11 mouse cellular contexts compared by ENCODE assay signal in the genomic region with DNA sequence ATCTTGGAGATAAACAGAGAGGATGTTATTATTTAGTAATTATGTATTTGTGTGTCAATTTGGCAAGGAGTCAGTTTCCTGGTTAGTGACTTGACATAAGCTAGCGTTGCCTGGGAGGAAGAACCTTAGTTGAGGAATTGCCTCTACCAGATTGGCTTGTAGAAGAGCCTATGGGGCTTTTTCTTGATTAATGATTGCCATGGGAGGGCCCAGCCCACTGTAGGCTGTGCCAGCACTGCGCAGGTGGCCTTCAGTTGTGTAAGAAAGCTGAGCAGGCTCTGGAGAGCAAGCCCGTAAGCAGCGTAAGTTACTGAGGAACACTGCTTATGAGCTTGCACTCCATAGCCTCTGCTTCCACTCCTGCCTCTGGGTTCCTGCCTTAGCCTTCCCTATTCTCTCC. TPM values are rescaled to one million over a fixed set of nuclear protein-coding genes. Genes with fewer than 3 reads are reported as not detected.
A peak's percentile ranks its signal among the peaks of the same experiment; 100 is the strongest.
DNase-seq lines count a peak whose midpoint lies in the region; ATAC-seq and TF ChIP-seq lines count a peak whose summit lies in the region.
"Had no signal": no experiment of that assay in that cellular context is flagged by ENCODE, and none has a peak within 500 bp of the region (broad histone marks: within the 10 kb centered on the region; RNA-seq: fewer than 3 reads in every experiment).

No protein-coding gene starts in this region.

- H3K9ac ChIP-seq in liver, embryonic 14.5 days (replicated peaks) = no peak overlapping the region

- peak; percentile 48 to 68 for DNase-seq in adrenal gland, postnatal 36 days
- peak; percentile 96 for DNase-seq in kidney, adult 9 months
- DNase-seq in liver, embryonic 14.5 days (ENCODE audit: low read depth in 3 of 3, low spot score in 3 of 3) = no peak
- no peak for DNase-seq in gastrocnemius, postnatal 25 days
- no peak for DNase-seq in left cerebral cortex, postnatal 4 days
- no peak for DNase-seq in cerebellum, postnatal 14 days
- no peak for DNase-seq in left cerebral cortex, postnatal 25 days (ENCODE audit: low spot score in 2 of 2)
- DNase-seq: gastrocnemius, postnatal 36 days; spleen, adult 18-20 months had no signal

- no peak for TF ChIP-seq EP300 in liver, embryonic 14.5 days (IDR thresholded peaks at IDR 0.05; ENCODE audit: low read depth)

- H3K4me1 ChIP-seq in liver, embryonic 14.5 days (replicated peaks; ENCODE audit: control insufficient read depth in 2 of 2, insufficient read depth in 2 of 2, low read length in 1 of 2) = 0 out of 4 replicates have a peak, but pooled peaks cover 0 to 3% of the 10 kb centered on the region in 2 experiments
- peaks cover 16% of the 10 kb centered on the region for H3K4me1 ChIP-seq in small intestine, adult 2 months (ENCODE audit: control insufficient read depth, insufficient read depth, insufficient read length, low read length)

- 59% methylated on average over 4 of the region's 4 CpGs for WGBS in liver, embryonic 14.5 days (ENCODE audit: insufficient replicate concordance)
- 24% methylated on average over 4 of the region's 4 CpGs for WGBS in small intestine, adult 2 months

- H3K4me2 ChIP-seq in liver, embryonic 14.5 days (ENCODE audit: low read depth) = no peak overlapping the region

- no peaks in the 10 kb centered on the region for H3K9me3 ChIP-seq in liver, embryonic 14.5 days (ENCODE audit: control insufficient read depth, low read length)

- no peak overlapping the region for H3K27ac ChIP-seq in liver, embryonic 14.5 days
- peak overlapping the region; percentile 57 for H3K27ac ChIP-seq in small intestine, adult 2 months (ENCODE audit: insufficient read depth, low read depth, low read length)
- H3K27ac ChIP-seq: macrophage had no signal

- ATAC-seq in liver, embryonic 14.5 days (ENCODE audit: insufficient read depth) = peak; percentile 37; the same call in 1 of the 2 replicates

- no peak for TF ChIP-seq CTCF in liver, embryonic 14.5 days (IDR thresholded peaks at IDR 0.05; ENCODE audit: low read depth)
- TF ChIP-seq CTCF in small intestine, adult 2 months (IDR thresholded peaks at IDR 0.05; ENCODE audit: extremely low read depth, insufficient read length, insufficient replicate concordance, low read depth, low read length) = no peak

- TF ChIP-seq POLR2A in small intestine, adult 2 months (IDR thresholded peaks at IDR 0.05; ENCODE audit: low read depth, low read length) = no peak; the same call in 1 of the 2 replicates

- no peaks in the 10 kb centered on the region for H3K27me3 ChIP-seq in liver, embryonic 14.5 days (ENCODE audit: control insufficient read depth, insufficient read depth, low read length)
- H3K27me3 ChIP-seq in small intestine, adult 2 months (ENCODE audit: control insufficient read depth, insufficient read depth, low read length) = no peaks in the 10 kb centered on the region

- no peak overlapping the region for H3K4me3 ChIP-seq in liver, embryonic 14.5 days (ENCODE audit: insufficient read depth in 1 of 2, low read depth in 2 of 2, low read length in 2 of 2)
- H3K4me3 ChIP-seq in small intestine, adult 2 months (ENCODE audit: low read depth, low read length) = no peak overlapping the region

- H3K36me3 ChIP-seq in liver, embryonic 14.5 days (replicated peaks; ENCODE audit: control insufficient read depth, insufficient read depth, low read depth) = no peaks in the 10 kb centered on the region
- no peaks in the 10 kb centered on the region for H3K36me3 ChIP-seq in small intestine, adult 2 months (ENCODE audit: control insufficient read depth, insufficient read depth, low read length)

- intact Hi-C loops in left cerebral cortex, postnatal 4 days (cut with DNase I) = no loop called here
- intact Hi-C loops in left cerebral cortex, postnatal 25 days (cut with DNase I) = no loop called here

RNA-seq across cellular contexts. Expression of a gene that starts 7.3 kb away (rescaled TPM):
- 1 to 10 TPM; 2.8 to 6.6 TPM for total RNA-seq in adrenal gland, postnatal 36 days (2021)
- 0.35 and 0.47 TPM in 2 replicates for polyA plus RNA-seq in liver, embryonic 14.5 days (2012; rRNA removed)
- 0.17 and 0.27 TPM in 2 replicates for polyA plus RNA-seq in liver, embryonic 14.5 days (2014; fragmentation: Nextera tagmentation; extraction: Ambion mirVana)
- polyA plus RNA-seq in small intestine, adult 2 months (2012; rRNA removed) = 2.1 and 2.4 TPM in 2 replicates
- total RNA-seq in gastrocnemius, postnatal 25 days (2021) = under 1 TPM; 0.05 to 0.08 TPM
- 100 to 1,000 TPM; 133 to 143 TPM for total RNA-seq in left cerebral cortex, postnatal 4 days (2021)
- 100 to 1,000 TPM; 148 to 167 TPM for total RNA-seq in left cerebral cortex, postnatal 25 days (2021)
- polyA plus RNA-seq: macrophage had no signal

Comparison
In these comparisons a context has a peak if more than half of its experiments do, and no peak if none do; other contexts are left out.
1. DNase-seq: peak in adrenal gland, postnatal 36 days (2 of 2) and kidney, adult 9 months (single experiment); none in liver, embryonic 14.5 days (0 of 3), gastrocnemius, postnatal 25 days (single experiment), left cerebral cortex, postnatal 4 days (single experiment), cerebellum, postnatal 14 days (0 of 2) and left cerebral cortex, postnatal 25 days (0 of 2).
2. RNA of a gene that starts 7.3 kb away (total RNA-seq): 148 to 167 TPM in left cerebral cortex, postnatal 25 days and 133 to 143 TPM in left cerebral cortex, postnatal 4 days; 2.8 to 6.6 TPM in adrenal gland, postnatal 36 days and 0.05 to 0.08 TPM in gastrocnemius, postnatal 25 days; every median in the first group is over 10 times any median in the second.